Mouse (Mus musculus) mesoderm, embryonic 11.5 days (tissue): ENCODE measurements at regions not wholly inside any gene's neighbourhood (a gene's known extent, or its start where the extent isn't known, plus 50 kb on each side); places are given as distances from the start of the nearest gene placed in this dataset.
A peak's percentile ranks its signal among the peaks of the same experiment; 100 is the strongest.

ENCODE experiments used
- DNase-seq: peaks from one replicate; pipeline ENCODE4 v3.0.0-alpha.2; 2012; ENCODE audit warnings: low read depth, low spot score

DNA sequence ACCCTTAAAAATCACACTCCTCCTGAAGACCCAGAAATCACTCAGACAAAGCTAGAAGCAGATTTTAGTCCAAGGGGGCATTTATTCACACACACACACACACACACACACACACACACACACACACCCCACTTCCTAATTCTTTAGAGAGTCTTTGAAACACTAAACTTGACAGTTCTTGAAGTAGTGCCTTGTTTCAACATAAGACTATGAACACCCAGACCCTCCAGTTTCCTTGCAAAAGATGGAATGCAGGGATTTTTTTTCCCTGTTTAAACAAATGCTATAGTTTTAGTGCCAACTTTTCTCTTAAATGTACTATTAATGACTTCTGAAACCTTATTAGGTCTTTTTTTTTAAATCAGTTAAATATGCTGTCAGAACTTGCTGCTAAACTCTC lies 279.2 kb upstream of the Fat1 start:
- no peak for DNase-seq

DNA sequence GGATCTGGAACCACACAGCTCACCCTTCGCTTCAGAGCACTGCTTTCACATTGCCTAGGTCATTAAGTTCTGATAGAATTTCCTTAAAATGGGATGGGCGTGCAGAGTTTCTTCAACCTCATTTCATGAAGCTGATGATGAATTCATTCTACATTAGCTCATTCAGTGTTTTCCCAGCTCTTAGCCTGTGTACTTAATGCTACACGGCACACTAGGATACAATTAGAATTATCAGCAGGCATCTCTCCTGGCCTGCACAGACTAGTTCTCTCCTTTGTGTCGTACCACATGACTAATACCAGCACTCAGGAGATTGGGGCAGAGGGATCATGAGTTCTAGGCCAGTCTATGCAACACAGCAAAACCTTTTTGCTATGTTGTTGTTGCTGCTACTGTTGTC lies 278.8 kb upstream of the Fat1 start:
- DNase-seq = no peak

DNA sequence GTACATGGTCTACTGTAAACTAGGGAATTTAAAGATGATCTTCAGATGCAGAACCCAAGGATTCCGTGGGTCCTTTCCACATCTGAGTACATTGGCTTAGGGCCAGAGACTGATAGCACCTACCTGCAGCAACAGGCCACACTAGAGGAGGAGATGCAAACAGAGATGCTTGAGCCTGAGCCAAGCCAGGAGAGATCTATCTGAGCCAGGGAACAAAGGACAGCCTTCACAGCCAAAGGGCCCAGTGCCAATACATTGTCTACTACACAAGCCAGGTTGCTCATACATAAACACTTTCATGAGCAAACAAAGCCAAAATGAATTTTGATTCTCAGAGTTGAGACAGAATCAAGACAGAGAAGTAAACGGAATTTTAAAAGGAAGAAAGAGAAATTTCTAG lies 273.6 kb upstream of the Fat1 start:
- no peak for DNase-seq

DNA sequence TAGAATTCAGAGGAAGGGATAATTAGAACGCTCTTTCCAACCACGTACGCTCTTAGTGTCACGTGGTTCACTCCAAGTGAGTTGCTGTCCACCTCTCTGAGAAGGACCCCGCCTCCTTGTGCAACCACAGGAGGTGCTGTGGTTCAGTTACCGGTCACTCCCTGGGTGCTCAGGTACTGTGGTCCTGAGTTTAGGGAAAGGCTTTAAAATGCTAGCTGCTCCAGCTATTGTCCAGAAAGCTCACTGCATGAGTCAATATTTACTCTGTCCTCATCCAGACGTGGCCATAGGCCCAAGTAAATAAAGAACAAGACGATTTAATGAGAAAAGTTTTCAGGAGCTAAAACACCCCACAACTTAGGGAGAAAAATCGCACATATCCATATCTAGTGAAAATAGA lies 248.1 kb upstream of the Fat1 start:
- no peak for DNase-seq

DNA sequence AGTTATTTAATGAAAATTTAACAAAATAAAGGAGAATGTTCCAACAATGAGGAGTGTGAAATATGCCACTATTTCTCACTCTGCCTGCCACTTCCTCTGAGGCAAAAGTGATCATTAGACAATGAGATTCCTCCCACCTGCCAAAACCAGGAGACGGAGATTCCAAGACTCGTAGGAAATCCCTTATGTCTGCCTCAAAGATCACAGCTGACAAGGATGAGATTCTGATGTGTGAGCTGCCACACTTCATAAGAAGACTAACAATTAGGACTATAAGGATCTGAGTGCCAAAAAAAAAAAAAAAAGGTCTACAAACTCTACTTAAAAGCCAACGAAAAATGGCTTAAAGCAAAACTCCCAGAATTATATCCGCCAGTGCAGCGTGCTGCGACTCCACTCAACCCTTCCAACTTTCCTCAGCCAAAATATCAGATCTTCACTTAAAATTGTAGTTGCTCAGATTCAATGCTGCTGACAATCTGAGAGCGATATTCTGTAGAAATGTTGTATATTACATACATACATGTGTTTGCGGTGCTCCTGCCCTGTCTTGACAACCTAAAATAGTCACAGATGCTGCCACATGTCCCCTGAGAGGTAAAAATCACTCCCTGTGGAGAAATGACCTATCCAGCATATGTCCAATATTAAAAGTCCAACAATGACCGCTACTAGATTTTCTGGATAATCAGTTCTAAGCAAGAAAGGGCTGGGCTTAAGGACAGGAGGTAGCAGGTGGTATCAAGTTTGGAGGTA lies 245.2 kb upstream of the Fat1 start:
- DNase-seq = no peak

DNA sequence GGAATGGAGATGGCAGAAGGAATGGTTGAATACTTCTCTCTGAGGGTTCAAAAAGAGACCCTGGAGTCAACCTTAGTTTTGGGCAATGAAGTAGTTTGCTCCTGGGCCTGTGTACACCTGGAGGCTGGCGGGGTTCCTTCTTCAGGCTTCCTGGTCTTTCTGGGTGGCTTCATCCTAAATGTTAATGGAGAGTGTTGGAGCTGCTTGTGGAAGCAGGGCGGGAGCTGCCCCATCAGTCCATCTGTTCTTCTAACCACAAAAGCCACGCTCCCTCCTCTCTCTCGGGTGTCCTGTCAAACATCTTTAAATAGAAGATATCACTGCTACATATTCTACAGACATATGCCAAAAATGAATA lies 244.7 kb upstream of the Fat1 start:
- DNase-seq = no peak

DNA sequence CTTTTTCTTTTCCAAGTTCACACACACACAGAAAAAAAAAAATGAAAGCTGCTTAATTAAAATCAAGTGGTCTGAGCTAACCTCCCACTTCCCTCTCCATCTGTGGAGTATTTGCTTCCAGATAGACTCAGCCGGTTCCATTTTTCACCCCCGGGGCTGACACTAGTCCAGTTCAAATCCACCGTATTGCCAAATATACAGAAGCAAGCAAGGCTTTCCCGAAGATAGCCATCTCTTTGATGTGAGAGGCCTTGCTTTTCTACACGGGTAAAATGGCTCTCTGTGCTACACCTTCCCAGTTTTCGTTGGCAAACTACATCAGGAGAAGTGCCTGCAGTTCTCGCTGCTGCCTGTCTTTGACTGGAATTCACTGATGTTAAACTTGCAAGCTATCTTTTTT lies 244.1 kb upstream of the Fat1 start:
- no peak for DNase-seq

DNA sequence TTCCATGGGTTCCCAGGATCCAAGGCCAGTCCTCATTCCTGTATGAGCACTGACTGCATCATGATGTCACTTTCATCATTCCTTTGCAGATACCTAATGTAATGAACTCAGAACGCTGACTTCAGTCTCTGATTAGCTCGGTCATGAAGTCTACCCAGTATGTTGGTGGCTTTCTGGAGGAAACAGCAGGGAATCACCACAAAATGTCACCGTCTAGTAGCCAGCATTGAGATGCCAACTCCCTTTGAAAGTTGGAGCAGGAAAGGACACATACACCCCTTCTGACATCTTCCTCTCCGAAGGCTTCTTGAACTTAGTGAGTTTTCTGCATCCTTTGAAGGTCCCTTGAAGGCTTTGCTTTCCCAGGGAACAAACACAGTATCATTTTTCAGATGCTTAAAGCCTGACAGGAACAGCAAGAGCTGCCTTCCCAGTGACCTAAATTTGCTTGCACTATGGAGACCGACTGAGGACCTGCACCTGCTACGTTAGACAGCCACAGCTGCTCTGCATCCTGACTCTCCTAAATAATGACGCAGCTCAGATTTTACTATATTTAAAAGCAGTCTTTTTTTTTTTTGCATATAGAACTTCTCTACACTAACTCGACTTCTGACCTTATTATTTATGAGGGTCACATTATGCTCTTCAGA lies 243.1 kb upstream of the Fat1 start:
- DNase-seq = no peak

DNA sequence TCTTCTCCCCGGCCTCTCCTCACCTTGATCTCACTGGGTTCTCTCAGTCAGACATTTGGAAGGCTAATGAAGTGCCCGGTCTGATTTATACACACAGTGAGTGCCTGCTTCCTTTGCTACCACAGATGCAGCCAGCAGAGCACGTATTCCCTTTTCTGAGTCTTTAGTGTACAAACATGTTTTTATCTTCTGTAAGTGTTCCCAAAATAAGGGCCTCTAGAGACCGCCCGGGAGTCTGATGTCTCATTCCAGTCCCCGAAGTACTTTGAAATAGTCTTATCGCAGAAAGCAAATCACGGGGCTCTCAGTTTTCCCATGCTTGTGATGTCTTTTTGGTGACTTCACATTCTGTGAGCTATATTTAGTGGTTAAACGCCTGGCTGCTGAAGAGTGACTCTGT lies 240.4 kb upstream of the Fat1 start:
- DNase-seq = no peak

DNA sequence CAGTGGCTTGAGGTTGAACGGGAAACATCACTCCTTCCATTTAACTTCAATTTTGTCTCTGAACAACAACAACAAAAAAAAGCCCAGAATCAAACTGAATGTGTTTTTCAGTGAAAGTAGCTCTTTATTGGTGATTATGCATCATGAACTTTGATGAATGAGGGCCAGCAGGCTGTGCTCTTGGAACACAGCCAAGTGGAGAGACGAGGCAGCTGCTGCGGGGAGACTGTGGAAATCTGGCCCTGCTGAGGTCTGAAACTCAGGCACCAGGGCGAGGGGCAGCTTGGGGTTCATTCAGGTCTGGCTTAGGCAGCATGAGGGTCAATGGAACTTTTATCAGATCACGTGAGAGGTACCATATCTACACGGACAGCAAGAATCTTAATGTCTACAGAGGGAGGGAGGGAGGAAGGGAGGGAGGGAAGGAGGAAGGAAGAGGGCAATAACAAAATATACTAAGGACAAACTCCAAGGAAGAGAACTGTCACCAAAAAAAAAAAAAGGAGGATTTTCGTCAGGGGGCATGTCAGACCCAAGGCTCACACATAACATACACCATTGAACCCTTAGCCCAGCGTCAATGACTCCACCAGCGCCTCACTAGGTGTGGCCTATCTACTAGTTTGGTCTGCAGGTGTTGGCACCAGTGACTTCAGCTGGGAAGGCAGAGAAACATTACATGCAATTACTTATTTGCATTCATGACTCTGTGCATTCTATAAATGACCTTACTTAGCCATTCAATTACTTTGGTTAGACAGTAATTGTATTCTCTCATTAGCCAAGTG lies 239.0 kb upstream of the Fat1 start:
- peak; percentile 58 for DNase-seq

DNA sequence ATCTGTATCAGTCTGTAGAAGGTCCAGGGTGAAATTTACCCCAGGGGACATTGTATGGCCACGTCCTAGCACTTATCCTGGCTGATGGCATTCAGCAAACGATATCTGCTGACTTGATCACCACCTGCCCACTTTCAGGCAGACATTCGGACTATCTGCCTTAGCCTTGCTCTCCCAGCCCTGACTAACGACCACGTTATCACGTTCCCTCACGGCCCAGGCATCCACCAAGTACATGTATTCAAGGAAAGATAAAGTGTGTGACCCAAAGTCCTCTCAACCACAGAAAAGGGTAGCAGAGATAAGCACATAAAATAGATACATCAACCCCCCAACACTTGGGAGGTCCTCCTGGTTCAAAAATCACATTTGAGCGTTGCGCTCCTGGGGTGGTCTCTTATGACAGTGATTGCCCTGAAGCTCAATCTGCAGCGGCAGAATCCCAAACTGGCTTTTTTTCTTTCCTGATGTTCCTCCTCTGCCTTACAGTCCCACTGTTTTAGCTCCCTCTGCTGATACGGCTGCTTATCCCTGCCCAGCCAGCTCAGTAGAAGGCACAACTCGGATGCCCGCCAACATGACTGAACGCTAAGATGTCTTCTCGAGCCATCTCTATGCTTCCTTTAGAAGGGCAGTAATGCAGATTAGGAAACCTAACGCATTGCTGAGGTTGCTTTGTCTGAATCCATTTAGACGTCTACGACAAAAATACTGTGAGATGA lies 235.7 kb upstream of the Fat1 start:
- DNase-seq = no peak

DNA sequence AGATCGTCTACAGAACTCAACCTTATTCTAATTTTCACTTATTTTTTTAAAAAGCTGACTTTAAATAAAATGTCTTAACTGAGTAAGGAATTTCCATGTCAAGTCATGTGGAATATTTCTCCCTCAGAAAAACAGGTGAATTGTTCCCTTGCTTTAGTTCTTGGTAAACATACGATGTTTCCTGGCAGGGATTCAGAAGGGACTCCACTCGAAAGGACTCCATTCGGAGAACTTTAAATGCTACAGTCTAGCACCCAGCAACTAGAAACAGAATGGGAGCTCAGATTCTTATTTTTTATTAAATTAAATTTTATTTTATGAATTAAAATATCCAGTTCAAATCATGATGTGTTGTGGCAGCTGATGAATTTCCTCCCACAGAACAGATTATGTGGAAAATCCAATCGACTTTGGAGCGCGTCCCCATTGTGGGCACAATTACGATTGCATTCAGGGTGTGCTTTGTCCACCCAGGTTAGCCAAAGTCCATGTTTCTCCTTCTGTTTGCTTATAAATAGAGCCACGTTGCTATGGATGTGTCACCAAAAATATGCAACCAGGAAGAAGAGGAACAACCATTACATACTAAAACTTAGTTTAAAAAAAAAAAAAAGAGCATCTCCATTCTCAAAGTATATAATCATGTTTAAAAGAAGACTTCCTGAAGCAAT lies 230.5 kb upstream of the Fat1 start:
- no peak for DNase-seq

DNA sequence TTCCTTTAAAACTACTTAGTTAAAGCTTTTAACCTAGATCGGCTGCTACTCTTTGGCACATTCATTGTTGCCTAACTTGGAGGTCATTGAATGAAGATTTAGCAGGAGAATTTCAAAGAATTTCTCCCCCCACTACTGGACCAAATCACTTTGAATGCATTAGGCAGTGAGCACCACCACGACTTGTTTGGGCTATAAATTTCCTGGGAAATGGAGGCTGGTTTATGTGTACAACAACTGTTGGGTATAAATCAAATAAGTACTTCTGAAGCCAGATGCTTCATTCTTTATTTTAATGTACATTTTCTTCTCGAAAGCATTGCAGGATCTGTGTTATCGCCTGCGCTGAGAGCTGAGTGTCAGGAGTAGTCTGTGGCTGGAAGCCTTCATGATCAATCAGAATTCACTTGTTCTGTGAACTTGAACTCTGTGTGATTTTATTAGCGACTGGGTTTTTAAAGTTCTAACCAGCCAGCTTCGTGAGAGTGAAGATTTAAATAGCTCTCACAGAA lies 226.5 kb upstream of the Fat1 start:
- DNase-seq = peak; percentile 14

DNA sequence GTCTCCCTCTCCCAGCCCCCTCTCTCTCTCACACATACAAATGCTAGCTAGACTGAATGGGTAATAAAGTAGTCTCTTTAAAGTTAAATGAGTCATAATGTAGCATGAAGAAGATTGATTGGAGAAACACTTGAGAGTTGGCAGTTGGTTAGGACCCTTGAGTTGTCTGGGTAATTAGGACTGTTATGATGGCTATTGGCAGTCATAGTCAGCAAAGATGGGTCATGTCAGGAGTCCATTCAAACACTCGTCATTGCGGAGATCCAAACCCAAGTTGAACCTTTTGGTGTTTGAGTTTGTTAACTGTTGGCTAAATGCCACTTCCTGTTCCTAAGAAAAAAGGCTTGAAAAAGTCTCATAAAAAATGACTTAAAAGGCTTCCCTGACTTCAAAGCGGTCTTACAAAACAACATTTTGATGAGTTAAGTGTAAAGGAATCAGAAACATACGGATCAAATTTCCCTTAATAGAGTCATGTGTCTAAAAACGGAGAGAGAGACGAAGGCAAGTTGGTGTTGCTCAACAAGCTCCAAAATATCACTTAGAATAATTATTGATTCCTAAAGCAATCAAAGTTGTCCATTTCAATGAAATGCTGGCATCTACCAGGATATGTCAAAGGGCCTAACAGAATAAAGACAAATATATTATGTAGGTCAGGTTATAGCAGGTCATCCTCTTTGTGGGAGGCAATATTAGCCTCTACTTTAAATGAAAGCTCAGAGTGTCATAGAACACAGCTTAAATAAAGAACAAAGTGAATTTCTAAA lies 225.9 kb upstream of the Fat1 start:
- DNase-seq = peak; percentile 19

DNA sequence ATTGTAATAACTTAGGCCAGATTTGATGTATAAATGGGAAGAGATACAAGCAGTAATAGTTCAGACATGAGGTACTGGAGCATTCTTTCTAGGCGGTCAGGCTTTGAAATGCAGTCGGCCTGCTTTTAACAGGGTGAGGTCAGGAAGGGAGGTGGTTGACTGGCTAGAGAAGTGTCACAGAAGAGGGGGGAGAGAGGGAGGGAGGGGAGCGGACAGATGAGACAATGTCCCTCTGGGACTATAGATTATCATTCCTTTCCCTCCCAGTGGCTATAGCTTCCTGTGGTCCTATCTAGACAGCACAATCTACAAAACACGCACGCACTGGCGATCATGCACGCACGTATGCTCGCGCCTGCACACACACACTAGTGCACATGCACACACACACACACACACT lies 200.7 kb upstream of the Fat1 start:
- peak; percentile 29 for DNase-seq

DNA sequence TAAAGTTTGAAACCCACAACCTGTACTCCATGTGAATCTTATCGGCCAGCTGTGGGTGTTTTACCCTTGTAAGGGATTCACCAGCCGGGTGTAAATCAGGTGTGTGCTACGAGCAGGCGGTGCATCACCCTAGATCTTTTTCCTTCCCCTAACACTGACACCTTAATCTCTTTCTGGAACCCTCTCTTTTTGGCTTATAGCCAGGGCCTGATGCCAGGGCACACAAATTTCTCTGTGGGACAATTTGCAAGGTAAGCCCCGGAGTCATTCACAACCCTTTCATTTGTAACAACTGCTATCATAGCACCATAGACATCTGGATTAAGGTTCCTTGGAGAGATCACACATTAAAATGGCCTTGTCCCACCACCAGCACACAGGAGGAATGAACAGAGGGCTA lies 199.4 kb upstream of the Fat1 start:
- DNase-seq = no peak

DNA sequence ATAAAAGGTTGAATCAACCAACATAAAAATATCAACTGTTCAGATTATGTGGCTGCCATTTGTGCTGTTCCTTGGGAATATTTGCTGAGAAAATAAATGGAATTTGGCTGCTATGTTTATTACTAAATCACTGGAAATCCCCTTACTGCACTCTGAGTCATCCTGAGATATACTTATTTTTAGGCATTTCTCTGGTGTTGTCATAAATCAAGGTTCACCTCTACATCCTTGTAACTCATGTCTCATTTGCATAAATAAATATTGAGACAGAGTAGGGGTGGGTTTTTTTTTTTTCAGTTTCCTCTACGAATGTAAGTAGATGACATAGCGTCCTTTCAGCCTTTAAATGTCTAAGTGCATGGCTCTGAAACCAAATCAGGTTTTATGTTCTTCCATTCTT lies 191.9 kb upstream of the Fat1 start:
- no peak for DNase-seq

DNA sequence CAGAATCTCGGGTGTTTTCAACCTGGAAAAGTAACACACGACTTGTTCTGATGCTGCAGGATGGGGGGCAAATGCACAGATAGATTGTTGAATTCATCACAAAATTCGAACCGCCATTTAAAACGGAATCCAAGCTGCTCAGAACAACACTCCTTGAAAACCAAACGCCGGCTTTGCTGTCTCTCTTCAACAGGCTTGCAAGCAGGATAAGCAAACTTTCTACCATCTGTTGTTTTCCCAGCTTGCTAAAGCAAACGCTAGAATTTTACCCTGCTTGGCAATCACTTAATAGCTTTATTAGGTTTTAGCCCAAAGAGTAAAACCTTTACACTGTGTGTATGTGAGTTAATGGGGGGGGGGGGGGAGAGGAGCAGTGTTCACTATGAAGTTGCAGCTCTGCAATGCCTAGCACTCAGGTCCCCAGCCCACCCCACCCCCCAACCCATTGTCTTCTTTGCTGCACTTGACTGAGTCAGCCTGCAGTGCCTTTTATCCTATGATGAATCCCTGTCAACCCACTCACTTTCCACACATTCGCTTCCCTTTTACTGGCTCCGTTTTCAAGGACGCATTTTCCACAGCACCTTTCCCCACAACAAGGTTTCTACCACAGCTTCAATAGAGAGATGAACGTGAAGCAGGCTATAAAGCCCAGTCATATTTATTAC lies 190.1 kb upstream of the Fat1 start:
- DNase-seq = no peak

DNA sequence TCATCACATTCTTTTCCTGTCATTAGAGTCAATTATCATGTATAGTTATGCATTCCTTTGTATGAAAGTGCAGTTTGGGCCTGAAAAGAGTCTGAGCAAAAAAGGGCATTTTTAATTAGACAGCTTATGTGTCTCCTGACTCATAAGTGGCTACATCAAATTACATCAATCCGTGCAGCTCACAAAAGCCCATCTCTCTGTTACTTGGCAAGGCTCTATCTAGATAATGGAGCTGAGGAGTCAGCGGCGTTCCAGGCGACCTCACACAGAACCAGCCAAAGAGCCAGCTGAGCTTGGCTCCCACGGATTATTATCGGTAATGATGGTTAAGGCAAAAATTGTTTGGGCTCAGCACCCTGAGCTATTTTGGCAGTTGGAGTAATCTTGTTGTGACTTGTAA lies 176.5 kb upstream of the Fat1 start:
- no peak for DNase-seq

DNA sequence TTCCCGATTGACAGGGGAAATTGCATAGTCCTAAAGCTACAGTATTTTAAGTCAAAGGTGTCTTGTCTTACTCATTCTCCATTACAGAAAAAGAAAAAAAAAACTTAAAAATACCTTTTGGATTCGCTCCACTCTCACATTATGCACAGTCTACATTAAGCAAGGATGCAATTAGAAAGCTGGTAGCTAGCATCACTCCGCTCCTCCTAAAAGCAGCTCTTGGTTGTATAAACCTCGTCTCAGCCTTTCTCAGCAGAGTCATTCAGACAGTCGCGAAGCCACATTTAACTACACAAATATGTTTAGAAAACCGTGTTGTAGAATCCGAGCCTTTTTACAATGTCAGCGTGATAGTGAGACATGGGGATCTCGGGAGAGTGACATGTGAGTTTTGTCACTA lies 172.5 kb upstream of the Fat1 start:
- DNase-seq = no peak
